In the genomic region with DNA sequence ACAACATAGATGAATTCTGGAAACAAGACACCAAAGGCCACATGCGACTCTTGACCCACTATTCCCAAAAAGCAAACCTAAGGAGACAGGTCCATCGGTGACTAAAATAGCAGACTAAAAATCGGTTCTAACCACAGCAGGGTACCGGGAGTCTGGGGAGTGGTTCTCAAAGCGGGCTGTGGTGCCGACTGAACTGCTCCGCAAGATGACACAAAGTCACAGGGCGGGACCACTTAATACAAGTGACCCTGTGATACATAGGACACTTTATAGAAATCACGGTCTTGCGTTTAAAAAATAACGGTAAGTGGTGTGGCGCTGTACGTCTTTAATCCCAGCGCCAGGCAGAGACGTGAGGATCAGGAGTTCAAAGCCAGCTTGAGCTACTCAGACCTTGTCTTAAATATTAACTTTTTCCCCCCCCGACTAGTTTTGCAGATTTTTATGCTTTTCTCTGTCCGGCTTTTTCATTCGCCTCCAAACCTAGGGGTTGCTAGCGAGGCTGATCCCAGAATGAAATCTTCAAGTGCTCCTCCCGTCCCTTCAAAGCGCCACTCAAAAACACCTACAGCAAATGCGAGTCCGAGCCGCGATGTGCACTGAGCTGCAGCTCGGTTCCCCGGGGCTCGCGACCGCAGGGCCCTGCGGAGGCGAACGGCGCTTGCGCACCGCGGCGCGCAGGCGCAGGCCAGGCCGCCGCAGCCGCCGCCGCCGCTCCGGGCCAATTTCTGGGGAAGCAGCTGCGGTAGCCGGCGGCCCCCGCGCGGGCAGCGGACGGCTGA, we compare ENCODE assay signal across 8 mouse cellular contexts. TPM values are rescaled to one million over a fixed set of nuclear protein-coding genes. Genes with fewer than 3 reads are reported as not detected.
A peak's percentile ranks its signal among the peaks of the same experiment; 100 is the strongest.
DNase-seq lines count a peak whose midpoint lies in the region; ATAC-seq and TF ChIP-seq lines count a peak whose summit lies in the region.

No protein-coding gene starts in this region.

- H3K27me3 ChIP-seq in Patski = no peaks in the 10 kb centered on the region

- no peaks in the 10 kb centered on the region for H3K4me1 ChIP-seq in embryonic fibroblast, embryonic 13.5 days (ENCODE audit: control insufficient read depth, insufficient read depth, low read length)
- peaks cover 9% of the 10 kb centered on the region for H3K4me1 ChIP-seq in lung, adult 2 months (ENCODE audit: control insufficient read depth, insufficient read depth, low read length)

- peak; percentile 83 for TF ChIP-seq POLR2A in embryonic fibroblast, embryonic 13.5 days (IDR thresholded peaks at IDR 0.05; ENCODE audit: low read depth, low read length)
- TF ChIP-seq POLR2A in lung, adult 2 months (IDR thresholded peaks at IDR 0.05; ENCODE audit: borderline replicate concordance, extremely low read depth, low read depth, low read length) = peak; percentile 29; the same call in 1 of the 2 replicates

- peak in 1 of 2 experiments; percentile 67 for DNase-seq in layer of hippocampus, adult 2 months (ENCODE audit: low spot score in 2 of 2)
- DNase-seq in layer of hippocampus, adult 18-20 months (ENCODE audit: low spot score in 2 of 2) = no peak
- no peak for DNase-seq in Patski (ENCODE audit: low read depth, low spot score)
- DNase-seq in induced T-regulatory cell, adult 2 months (ENCODE audit: low read depth) = peak; percentile 92
- DNase-seq in lung, adult 2 months = no peak
- peak; percentile 84 for DNase-seq in retina, embryonic 14.5 days (ENCODE audit: low spot score)
- DNase-seq in frontal cortex, postnatal 25 days (ENCODE audit: low spot score in 2 of 2) = no peak

- ATAC-seq in Patski = peak; percentile 61

- in situ Hi-C loops in Patski (cut with MboI; ENCODE audit: low pct_unique_long_range_greater_than_20kb) = no loop called here

- POLR2A ChIA-PET in Patski (lab: Charles Lee) = interaction anchor here (2.2 kb wide), 1 partner anchor 11 kb away, joined by 8 read pairs; no protein-coding TSS in a partner anchor

- H3K27ac ChIP-seq in layer of hippocampus, adult 2 months = peak overlapping the region; percentile 99
- H3K27ac ChIP-seq in embryonic fibroblast, embryonic 13.5 days (ENCODE audit: insufficient read depth, low read length) = peak overlapping the region; percentile 84

- peak overlapping the region; percentile 86 for H3K4me3 ChIP-seq in layer of hippocampus, adult 2 months
- H3K4me3 ChIP-seq in embryonic fibroblast, embryonic 13.5 days (ENCODE audit: insufficient read depth, low read length) = peak overlapping the region; percentile 97
- H3K4me3 ChIP-seq in lung, adult 2 months (replicated peaks; ENCODE audit: extremely low read depth, low read depth, low read length) = peak overlapping the region; percentile 53

- CTCF ChIA-PET in Patski (lab: Charles Lee) = interaction anchor here (1.1 kb wide), 1 partner anchor 19 kb away, joined by 3 read pairs; no protein-coding TSS in a partner anchor

- WGBS in lung, adult 2 months = under 1% methylated on average over 55 of the region's 55 CpGs

- no peak for TF ChIP-seq CTCF in layer of hippocampus, adult 2 months (conservative IDR thresholded peaks at IDR 0.05)
- no peak for TF ChIP-seq CTCF in Patski (IDR thresholded peaks at IDR 0.05)
- no peak for TF ChIP-seq CTCF in embryonic fibroblast, embryonic 13.5 days (IDR thresholded peaks at IDR 0.05; ENCODE audit: borderline replicate concordance, insufficient read depth, low read length)
- no peak for TF ChIP-seq CTCF in lung, adult 2 months (IDR thresholded peaks at IDR 0.05; ENCODE audit: insufficient read depth, low read length)

RNA-seq across cellular contexts. Expression of gene Mbtps1, which starts 0.5 kb away (rescaled TPM):
- 10 to 100 TPM; 74.4 to 77.8 TPM for total RNA-seq in layer of hippocampus, adult 2 months (2021)
- total RNA-seq in layer of hippocampus, adult 18-20 months (2021) = 10 to 100 TPM; 68.3 to 74.0 TPM
- polyA plus RNA-seq in Patski (2021) = 144 TPM
- 114 TPM in 2 replicates for polyA plus RNA-seq in embryonic fibroblast, embryonic 13.5 days (2011; ENCODE audit: insufficient read length, low read depth, missing spikeins)
- 76.6 and 87.4 TPM in 2 replicates for polyA plus RNA-seq in lung, adult 2 months (2012; rRNA removed)

RNA-seq across cellular contexts. Expression of gene Hsdl1, which starts 17.0 kb away (rescaled TPM):
- 10 to 100 TPM; 43.9 to 51.2 TPM for total RNA-seq in layer of hippocampus, adult 2 months (2021)
- total RNA-seq in layer of hippocampus, adult 18-20 months (2021) = 10 to 100 TPM; 49.3 to 54.0 TPM
- 26.1 TPM for polyA plus RNA-seq in Patski (2021)
- polyA plus RNA-seq in embryonic fibroblast, embryonic 13.5 days (2011; ENCODE audit: insufficient read length, low read depth, missing spikeins) = 7.3 and 7.5 TPM in 2 replicates
- polyA plus RNA-seq in lung, adult 2 months (2012; rRNA removed) = 24.1 and 27.7 TPM in 2 replicates

RNA-seq across cellular contexts. Expression of gene Dnaaf1, which starts 17.0 kb away (rescaled TPM):
- total RNA-seq in layer of hippocampus, adult 2 months (2021) = under 1 TPM; 0.32 to 0.38 TPM
- total RNA-seq in layer of hippocampus, adult 18-20 months (2021) = under 1 TPM; 0.25 to 0.32 TPM
- polyA plus RNA-seq in Patski (2021) = 0.13 TPM
- not detected in 2 replicates for polyA plus RNA-seq in embryonic fibroblast, embryonic 13.5 days (2011; ENCODE audit: insufficient read length, low read depth, missing spikeins)
- polyA plus RNA-seq in lung, adult 2 months (2012; rRNA removed) = 5.0 and 5.3 TPM in 2 replicates

RNA-seq across cellular contexts. Expression of gene Taf1c, which starts 47.0 kb away (rescaled TPM):
- 10 to 100 TPM; 10.8 to 11.1 TPM for total RNA-seq in layer of hippocampus, adult 2 months (2021)
- 10 to 100 TPM; 11.3 TPM for total RNA-seq in layer of hippocampus, adult 18-20 months (2021)
- polyA plus RNA-seq in Patski (2021) = 10.6 TPM
- 4.7 and 5.2 TPM in 2 replicates for polyA plus RNA-seq in embryonic fibroblast, embryonic 13.5 days (2011; ENCODE audit: insufficient read length, low read depth, missing spikeins)
- polyA plus RNA-seq in lung, adult 2 months (2012; rRNA removed) = 17.6 and 19.5 TPM in 2 replicates

RNA-seq across cellular contexts. Expression of gene Adad2, which starts 54.5 kb away (rescaled TPM):
- total RNA-seq in layer of hippocampus, adult 2 months (2021) = under 1 TPM; 0.47 to 0.87 TPM
- under 1 TPM; 0.18 to 0.42 TPM for total RNA-seq in layer of hippocampus, adult 18-20 months (2021)
- not detected for polyA plus RNA-seq in Patski (2021)
- not detected in 2 replicates for polyA plus RNA-seq in embryonic fibroblast, embryonic 13.5 days (2011; ENCODE audit: insufficient read length, low read depth, missing spikeins)
- polyA plus RNA-seq in lung, adult 2 months (2012; rRNA removed) = not detected in 2 replicates

Comparison
In these comparisons a context has a peak if more than half of its experiments do, and no peak if none do; other contexts are left out.
1. DNase-seq: peak in induced T-regulatory cell, adult 2 months (single experiment) and retina, embryonic 14.5 days (single experiment); none in layer of hippocampus, adult 18-20 months (0 of 2), Patski (single experiment), lung, adult 2 months (single experiment) and frontal cortex, postnatal 25 days (0 of 2).
2. Peak in every context shown above with its lines, with median percentiles within 50 percentile points of each other: H3K4me3 ChIP-seq.